Mouse (Mus musculus) T-helper 17 cell (primary cell): ENCODE data around the gene Zdhhc17.

ENCODE experiments used
- in situ Hi-C, 2 experiments: fragments of 300-600 bp; cut with MboI, MseI; formaldehyde crosslinking; loops; 1 replicate in 1 of 2; 2 replicates in 1 of 2; pipeline ENCODE4 v1.15.1; 2025; ENCODE audit warnings: high pct_unique_total_duplicates in 2 of 2

The Zdhhc17 gene

GRCm38 (mm10) chr10:110960841-110961240 lies 49.1 kb downstream of the Zdhhc17 start:
- in situ Hi-C loops = loop anchor here in 1 of 2 experiments (10.0 kb wide), 1 partner anchor 464 kb away; no protein-coding TSS in a partner anchor

- in situ Hi-C loops = loop anchor here in 1 of 2 experiments (10.0 kb wide), 1 partner anchor 465 kb away; no protein-coding TSS in a partner anchor
These were observed 50.2 kb downstream of the Zdhhc17 start for GRCm38 (mm10) chr10:110959781-110960180.

GRCm38 (mm10) chr10:110958879-110959278 lies 51.1 kb downstream of the Zdhhc17 start:
- in situ Hi-C loops = no loop called here

- in situ Hi-C loops = no loop called here
These were observed 56.9 kb downstream of the Zdhhc17 start for GRCm38 (mm10) chr10:110952937-110953451.

- in situ Hi-C loops = no loop called here
These were observed 57.7 kb downstream of the Zdhhc17 start for GRCm38 (mm10) chr10:110952271-110952670.

- in situ Hi-C loops = no loop called here
These were observed 58.2 kb downstream of the Zdhhc17 start for GRCm38 (mm10) chr10:110951748-110952147.

- in situ Hi-C loops = no loop called here
These were observed 58.8 kb downstream of the Zdhhc17 start for GRCm38 (mm10) chr10:110951112-110951511.

- in situ Hi-C loops = no loop called here
These were observed 62.4 kb downstream of the Zdhhc17 start for GRCm38 (mm10) chr10:110947574-110947973.

- in situ Hi-C loops = no loop called here
These were observed 64.0 kb downstream of the Zdhhc17 start for GRCm38 (mm10) chr10:110945966-110946365.

- in situ Hi-C loops = no loop called here
These were observed 65.8 kb downstream of the Zdhhc17 start for GRCm38 (mm10) chr10:110944175-110944574.

- in situ Hi-C loops = no loop called here
These were observed 67.1 kb downstream of the Zdhhc17 start for GRCm38 (mm10) chr10:110942806-110943205.

- in situ Hi-C loops = no loop called here
These were observed 68.0 kb downstream of the Zdhhc17 start for GRCm38 (mm10) chr10:110941968-110942367.

- in situ Hi-C loops = no loop called here
These were observed 69.1 kb downstream of the Zdhhc17 start for GRCm38 (mm10) chr10:110940740-110941398.

GRCm38 (mm10) chr10:110939717-110940116 lies 70.2 kb downstream of the Zdhhc17 start:
- in situ Hi-C loops = no loop called here

GRCm38 (mm10) chr10:110938841-110939549 lies 70.9 kb downstream of the Zdhhc17 start:
- in situ Hi-C loops = no loop called here

- in situ Hi-C loops = no loop called here
These were observed 71.6 kb downstream of the Zdhhc17 start for GRCm38 (mm10) chr10:110938361-110938760.

GRCm38 (mm10) chr10:110935669-110936068 lies 74.3 kb downstream of the Zdhhc17 start:
- in situ Hi-C loops = no loop called here

- in situ Hi-C loops = no loop called here
These were observed 74.9 kb downstream of the Zdhhc17 start for GRCm38 (mm10) chr10:110935081-110935480.

- in situ Hi-C loops = no loop called here
These were observed 76.4 kb downstream of the Zdhhc17 start for GRCm38 (mm10) chr10:110933584-110933983.

- in situ Hi-C loops = no loop called here
These were observed 77.9 kb downstream of the Zdhhc17 start for GRCm38 (mm10) chr10:110931913-110932560.

GRCm38 (mm10) chr10:110931161-110931912 lies 78.6 kb downstream of the Zdhhc17 start:
- in situ Hi-C loops = no loop called here
